Mouse (Mus musculus) urinary bladder, postnatal 4 days (tissue): Measurements from ENCODE around the gene Acadl.

ENCODE experiments used
- DNase-seq, 2 experiments: peaks; one replicate each; pipeline ENCODE4 v3.0.0; 2021 to 2022; ENCODE audit warnings: low spot score in 2 of 2

The Acadl gene

DNA sequence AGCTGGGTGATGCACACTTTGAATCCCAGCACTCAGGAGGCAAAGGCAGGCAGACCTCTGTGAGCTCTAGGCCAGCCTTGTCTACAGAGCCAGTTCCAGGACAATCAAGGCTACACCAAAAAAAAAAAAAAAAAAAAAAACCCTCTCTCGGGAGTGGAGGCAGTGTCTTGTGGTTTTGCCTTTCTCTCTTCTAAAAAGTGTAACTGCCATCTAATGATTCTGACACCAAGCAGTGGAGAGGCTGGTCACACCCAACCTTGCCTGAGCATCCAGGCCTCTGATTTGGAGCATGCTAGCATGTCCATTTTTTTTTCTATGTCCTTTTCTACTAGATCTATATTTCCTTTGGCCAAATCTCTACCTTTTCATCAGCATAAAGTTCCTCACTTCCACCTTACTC is 23.9 kb downstream of the Acadl start:
- no peak for DNase-seq

DNA sequence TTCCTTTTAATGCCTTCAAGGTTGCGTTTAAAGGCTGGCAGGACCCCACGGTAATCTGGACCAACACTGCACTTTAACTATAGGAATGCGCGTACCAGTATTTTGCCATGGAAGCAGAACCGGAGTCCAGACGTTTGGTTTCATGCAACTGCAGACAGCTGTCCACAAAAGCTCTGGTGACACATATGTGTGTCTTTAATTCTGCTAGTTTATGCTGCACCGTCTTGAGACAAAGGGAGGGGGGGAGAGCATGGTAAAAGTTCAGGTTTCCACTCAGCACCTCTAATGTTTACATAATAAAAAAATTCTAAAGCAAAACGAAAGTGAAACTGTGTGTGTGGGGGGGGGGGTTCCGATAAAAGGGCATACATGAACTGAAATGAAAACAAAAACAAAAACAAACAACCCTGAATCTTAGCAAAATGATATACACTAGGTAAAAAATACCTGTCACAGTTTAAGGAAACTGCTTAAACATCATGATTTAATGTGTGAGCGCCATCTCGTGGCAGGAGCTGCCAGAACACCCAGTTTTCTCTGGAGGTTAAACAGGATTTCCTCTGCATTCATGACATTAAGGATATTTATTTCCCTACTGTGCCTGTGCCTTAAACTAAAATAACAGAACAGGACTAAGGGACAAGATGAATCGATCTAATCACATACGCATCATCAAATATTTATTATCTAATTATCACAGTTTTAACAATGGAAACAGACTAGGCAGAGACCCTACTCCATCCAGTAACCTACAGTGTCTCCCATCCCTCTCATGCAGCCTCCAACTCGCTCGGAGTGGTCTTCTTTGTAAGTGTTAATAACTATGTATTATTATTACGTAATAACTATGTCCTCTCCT is 24.7 kb downstream of the Acadl start:
- peak in 1 of 2 experiments; percentile 80 for DNase-seq

- DNase-seq, result no peak
These were observed 25.9 kb downstream of the Acadl start for GRCm38 (mm10) chr1:66837207-66837606.

- no peak for DNase-seq
These were observed 30.4 kb downstream of the Acadl start for GRCm38 (mm10) chr1:66832636-66833165.

DNA sequence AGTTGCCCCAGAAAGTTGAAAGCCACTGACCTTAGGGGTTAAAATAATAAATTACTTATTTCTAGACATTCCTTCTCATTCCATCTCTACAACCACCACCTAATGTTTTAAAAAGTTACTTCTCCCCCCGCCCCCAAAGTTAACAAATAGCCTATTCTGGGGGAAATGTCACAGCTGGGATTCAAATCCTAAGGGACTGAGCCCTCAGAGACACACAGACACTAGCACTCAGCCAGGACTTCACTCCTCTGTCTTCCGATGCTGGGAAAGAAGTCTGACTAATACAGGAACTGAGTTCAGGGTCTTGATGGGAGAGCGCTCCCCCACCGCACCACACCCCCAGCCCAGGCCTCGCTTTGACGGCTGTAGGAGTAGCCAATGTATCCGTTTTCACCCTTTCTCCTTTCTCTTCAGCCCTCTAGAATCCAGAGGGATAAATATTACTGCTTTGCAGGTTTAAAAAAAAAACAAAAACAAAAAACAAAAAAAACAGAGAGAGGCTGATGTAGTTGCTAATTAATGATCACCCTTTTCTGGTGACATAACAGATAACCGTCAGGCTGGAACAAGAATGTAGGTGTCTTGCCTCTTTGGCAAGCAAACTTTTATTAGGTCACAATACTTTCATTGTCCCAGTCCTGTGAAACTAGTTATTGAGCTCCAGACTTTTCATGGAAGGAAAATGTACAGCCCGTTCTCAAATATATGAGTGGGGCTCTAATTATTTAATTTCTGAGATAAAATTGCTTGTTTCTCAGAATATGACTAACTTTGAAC is 31.1 kb downstream of the Acadl start:
- DNase-seq, result no peak

DNA sequence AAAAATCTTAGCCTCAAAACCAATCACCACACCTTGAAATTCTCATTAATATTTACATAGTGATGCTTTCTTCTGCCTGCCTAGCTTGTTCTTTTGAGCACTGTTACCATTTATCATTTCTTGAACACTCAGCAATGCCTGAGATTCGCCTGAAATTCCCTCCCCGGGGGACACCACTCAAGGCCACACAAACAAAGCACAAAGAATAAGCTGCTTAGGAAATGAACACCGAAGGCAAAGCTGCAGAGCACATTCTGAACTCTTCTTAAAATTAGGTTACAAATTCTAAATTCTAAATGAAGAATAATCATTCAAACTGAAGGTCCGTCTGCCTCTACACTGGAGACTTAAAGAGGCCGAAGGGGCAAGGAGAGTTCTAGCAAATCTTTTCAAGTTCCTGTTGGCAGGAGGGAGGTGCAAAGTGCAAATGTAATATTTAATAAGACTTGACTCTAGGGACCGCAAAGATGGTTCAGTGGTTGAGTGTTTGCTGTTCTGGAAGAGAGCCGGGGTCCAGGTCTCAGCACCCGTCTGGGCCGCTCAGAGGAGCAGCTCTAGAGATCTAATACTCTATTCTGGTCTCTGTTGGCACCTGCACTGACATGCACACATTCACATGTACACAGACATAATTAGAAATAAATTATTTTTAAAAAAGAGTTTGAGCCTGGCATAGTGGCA is 33.5 kb downstream of the Acadl start:
- no peak for DNase-seq

GRCm38 (mm10) chr1:66821966-66822365 is 41.1 kb downstream of the Acadl start:
- DNase-seq, result no peak

DNA sequence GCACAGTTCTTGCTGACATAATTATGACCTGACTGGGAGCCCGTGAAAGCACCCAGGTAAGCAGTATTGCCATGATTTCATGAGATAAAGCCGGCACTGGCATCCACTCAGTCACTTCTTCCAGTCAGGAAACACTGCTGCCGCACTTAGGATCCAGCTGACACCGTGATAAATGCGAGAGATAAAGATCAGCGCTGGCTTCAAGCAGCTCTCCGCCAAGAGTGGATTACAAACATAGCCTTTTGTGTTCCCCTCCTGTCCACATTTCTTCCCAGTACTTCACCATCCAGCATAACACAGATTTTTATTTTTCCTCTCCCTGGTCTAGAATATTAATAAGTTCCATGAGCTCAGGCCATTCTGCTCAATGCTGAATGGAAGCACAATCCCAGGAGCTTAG is 42.8 kb downstream of the Acadl start:
- DNase-seq, result no peak

DNA sequence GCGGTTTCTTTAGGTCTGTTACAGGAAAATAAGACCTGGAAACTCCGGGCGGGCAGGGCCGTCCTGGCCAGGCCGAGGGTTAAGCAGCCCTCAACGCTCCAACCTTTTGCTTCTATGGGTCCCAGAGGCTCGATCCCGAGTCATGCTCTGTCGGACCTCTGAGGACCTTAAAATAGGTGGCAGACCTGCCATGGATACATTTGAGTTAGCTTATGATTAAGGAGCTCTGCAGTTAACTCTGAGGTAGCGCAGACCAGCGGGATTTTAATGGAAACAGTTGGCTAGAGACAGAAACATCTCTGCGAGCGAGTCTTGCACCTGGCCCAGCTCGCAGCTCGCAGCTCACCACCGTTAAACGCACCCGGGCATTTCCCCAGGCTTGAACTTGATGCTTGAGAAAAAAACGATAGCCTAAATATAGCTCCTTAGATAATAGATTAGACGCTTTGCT is 45.2 kb downstream of the Acadl start:
- no peak for DNase-seq

GRCm38 (mm10) chr1:66817453-66817839 is 45.6 kb downstream of the Acadl start, which contains the start of gene Kansl1l:
Gene Kansl1l (minus strand): TSS chr1:66817562.
- peak; percentile 92 to 96 for DNase-seq

- DNase-seq, result peak; percentile 93 to 95
These were observed 46.1 kb downstream of the Acadl start for GRCm38 (mm10) chr1:66816837-66817452.

DNA sequence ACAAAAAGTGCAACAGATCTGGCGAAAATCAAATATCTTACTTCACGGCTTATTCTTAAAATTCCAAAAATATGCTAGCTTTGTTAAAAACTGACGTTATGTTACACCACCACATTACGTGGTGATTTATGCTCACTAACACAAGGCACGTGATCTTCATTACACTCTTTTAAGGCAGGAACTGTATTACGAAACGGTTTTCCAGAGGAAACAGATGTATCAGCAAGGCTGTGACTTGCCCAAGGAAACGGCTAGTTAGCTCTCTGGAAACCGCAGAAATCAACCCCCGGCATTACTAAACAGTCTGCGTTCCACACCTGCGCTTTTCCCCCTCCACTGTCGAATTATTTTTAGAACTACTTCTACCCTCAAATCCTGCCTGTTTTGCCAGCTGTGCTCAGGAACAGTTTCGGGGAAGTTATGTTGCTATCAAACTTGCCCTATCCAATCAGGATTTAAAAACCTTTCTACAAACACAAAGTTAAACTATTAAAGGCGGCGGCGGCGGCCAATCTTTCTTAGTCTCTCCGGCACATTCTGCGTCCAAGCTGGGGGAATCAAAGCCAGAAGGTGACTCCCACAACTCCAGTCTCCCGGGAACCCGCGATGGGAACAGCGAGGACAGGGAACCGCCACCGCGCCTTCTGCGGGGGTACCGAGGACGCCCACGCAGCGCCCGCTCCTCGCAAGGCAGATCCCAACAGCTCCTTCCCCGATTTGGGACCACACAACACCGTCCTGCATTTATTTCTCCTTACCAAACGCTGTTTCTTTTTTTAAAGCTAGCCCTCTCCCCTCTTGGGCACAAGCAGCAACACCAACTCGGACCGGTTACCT is 46.9 kb downstream of the Acadl start:
- DNase-seq, result peak; percentile 42 to 61

GRCm38 (mm10) chr1:66814756-66815155 is 48.3 kb downstream of the Acadl start:
- no peak for DNase-seq

GRCm38 (mm10) chr1:66813191-66813590 is 49.9 kb downstream of the Acadl start:
- DNase-seq, result no peak

DNA sequence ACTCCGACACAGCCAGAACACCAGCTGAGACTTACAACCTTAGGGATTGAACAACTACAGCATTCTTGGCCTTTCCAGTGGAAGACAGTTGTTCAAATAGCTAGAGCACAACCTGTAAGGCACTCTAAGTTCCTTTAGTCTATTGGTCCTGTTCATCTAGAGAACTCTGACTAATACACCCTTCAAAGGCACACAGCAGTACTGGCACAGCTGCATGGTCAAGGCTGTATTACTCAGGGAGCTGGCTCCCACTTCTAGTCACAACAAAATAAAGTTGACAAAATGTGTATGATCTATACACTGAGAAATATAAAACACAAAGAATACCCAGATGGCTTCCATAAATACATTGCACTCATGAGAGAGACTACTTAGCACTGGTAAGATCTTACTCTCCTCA is 56.3 kb downstream of the Acadl start:
- no peak for DNase-seq

GRCm38 (mm10) chr1:66805408-66805807 is 57.7 kb downstream of the Acadl start:
- DNase-seq, result no peak

DNA sequence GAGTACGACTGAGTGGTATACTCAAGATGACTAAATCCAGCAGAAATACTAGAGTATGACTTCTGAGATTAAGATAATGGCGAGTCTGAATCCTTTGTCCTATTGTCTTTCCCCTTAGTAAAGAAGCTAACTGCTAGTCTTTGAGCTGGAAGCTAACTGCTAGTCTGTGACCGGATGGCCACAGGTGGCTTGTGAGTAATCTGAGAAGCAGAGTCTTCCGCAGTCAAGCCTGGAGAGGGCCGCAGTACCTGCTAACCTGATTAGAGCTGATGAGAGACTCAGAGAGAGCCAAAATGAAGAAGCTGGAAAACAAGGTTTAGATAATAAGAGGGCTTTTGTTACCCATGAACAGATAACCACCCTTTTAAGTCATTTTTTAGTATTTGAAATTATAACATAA is 58.4 kb downstream of the Acadl start:
- DNase-seq, result no peak

GRCm38 (mm10) chr1:66797962-66798361 is 65.1 kb downstream of the Acadl start:
- no peak for DNase-seq

DNA sequence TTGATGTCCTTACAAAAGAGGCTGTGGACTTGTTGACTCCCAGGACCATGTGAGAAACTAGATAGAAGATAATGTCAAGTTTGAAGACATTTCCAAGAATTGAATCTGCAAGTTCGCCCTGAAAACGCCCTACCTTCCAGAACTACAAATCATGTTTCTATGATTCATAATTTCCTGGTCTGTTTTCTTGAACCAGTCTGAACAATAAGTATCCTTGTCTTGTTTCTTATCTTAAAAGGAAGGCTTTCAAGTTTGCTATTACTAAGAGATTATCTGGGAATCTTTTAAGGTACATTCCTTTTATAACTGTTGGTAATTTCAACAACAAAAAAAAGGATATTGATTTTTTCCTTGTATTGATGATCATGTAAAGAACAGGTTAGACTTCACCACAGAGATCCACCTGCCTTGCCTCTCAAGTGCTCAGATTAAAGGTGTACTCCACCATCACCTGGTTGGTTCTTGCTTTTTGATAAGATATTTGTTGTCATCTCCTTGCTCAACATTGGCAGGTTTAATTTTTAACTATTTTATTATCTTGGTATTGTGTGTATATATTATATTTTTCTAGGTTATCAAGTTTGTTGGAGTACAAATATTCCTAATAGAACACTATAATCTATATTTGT is 70.1 kb downstream of the Acadl start:
- no peak for DNase-seq

DNA sequence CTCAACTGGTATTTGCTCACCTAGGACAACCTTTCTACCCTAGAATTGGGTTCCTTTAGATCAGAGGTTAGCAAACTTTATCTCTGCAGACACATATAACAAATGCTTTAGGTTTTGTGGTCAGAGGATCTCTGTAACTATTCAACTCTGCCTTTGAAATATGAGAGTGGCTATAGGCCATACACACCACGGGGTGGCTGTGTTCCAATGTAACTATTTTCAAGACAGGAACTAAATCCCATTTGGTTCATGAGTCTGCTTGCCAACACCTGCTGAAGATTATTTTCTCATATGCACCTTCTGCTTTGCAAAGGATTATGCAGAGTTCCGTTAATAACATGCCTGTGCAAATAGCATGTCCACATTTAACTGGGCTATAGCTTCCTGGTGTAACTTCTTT is 80.8 kb downstream of the Acadl start:
- DNase-seq, result no peak
